Mouse (Mus musculus) hindbrain, embryonic 16.5 days (tissue): ENCODE measurements around the gene A430078G23Rik. TPM values are rescaled to one million over a fixed set of nuclear protein-coding genes. Genes with fewer than 3 reads are reported as not detected.

Experiments used
- ATAC-seq: fragments of 200-750 bp; cut with Nextera tagmentation; 2 replicates; pipeline ENCODE4 v1.8.0; 2017; ENCODE audit warnings: moderate TSS enrichment, moderate library complexity
- H3K27ac ChIP-seq: fragments of 300-500 bp; sonication (generic); 2 replicates; pipeline ENCODE4 v1.5.1; 2014; ENCODE audit warnings: low read depth, mild to moderate bottlenecking, control low read depth, low read length, moderate library complexity
- H3K27me3 ChIP-seq: fragments of 300-500 bp; sonication (generic); replicated peaks from 2 replicates; pipeline ENCODE4 v1.6.1; 2014; ENCODE audit warnings: low read length; ENCODE audit not compliant: control insufficient read depth, insufficient read depth
- H3K36me3 ChIP-seq: fragments of 300-500 bp; sonication (generic); 2 replicates; pipeline ENCODE4 v1.6.1; 2014; ENCODE audit warnings: mild to moderate bottlenecking, low read length, moderate library complexity, mixed read lengths; ENCODE audit not compliant: control insufficient read depth, insufficient read depth
- H3K4me1 ChIP-seq: fragments of 300-500 bp; sonication (generic); 2 replicates; pipeline ENCODE4 v1.6.1; 2014; ENCODE audit warnings: low read depth, low read length; ENCODE audit not compliant: control insufficient read depth, insufficient read depth
- H3K4me2 ChIP-seq: fragments of 300-500 bp; sonication (generic); 2 replicates; pipeline ENCODE4 v1.6.1; 2014; ENCODE audit warnings: mild to moderate bottlenecking, low read length, control low read depth, moderate library complexity
- H3K4me3 ChIP-seq: fragments of 300-500 bp; sonication (generic); 2 replicates; pipeline ENCODE4 v1.5.1; 2014; ENCODE audit warnings: mild to moderate bottlenecking, low read length, control low read depth, moderate library complexity
- H3K9ac ChIP-seq: fragments of 300-500 bp; sonication (generic); 2 replicates; pipeline ENCODE4 v1.6.1; 2014; ENCODE audit warnings: low read depth, mild to moderate bottlenecking, control low read depth, low read length, moderate library complexity
- H3K9me3 ChIP-seq: fragments of 300-500 bp; sonication (generic); 2 replicates; pipeline ENCODE4 v1.6.1; 2014; ENCODE audit warnings: mild to moderate bottlenecking, low read length, moderate library complexity; ENCODE audit not compliant: control insufficient read depth
- WGBS: fragments of 180-500 bp; shearing (Covaris S2); extraction: QIAGEN DNeasy Blood & Tissue Kit; methylation state at CpG from one replicate; pipeline ENCODE4 v1.1.7; 2014; 5-methylcytosine and 5-hydroxymethylcytosine counted together
- polyA plus RNA-seq: library from polyadenylated mRNA; unstranded; fragments of >200 nt; fragmentation: Nextera tagmentation; extraction: Ambion mirVana; gene quantifications from 2 replicates; pipeline ENCODE4 v1.2.1, GENCODE M21; 2015

The A430078G23Rik gene
- polyA plus RNA-seq, 1 experiment from 2014 or later = not detected

GRCm38 (mm10) chr8:3358060-3358459 lies 4.8 kb downstream of the A430078G23Rik start:
- no peaks in the 10 kb centered on the region for H3K27me3 ChIP-seq
- H3K4me3 ChIP-seq = no peak overlapping the region
- H3K9ac ChIP-seq = no peak overlapping the region
- no peaks in the 10 kb centered on the region for H3K9me3 ChIP-seq
- 7% methylated on average over 4 of the region's 4 CpGs for WGBS
- H3K27ac ChIP-seq = no peak overlapping the region
- H3K4me2 ChIP-seq = no peak overlapping the region
- ATAC-seq = peak; percentile 68
- no peaks in the 10 kb centered on the region for H3K36me3 ChIP-seq
- no peaks in the 10 kb centered on the region for H3K4me1 ChIP-seq

GRCm38 (mm10) chr8:3367086-3367485 lies 13.9 kb downstream of the A430078G23Rik start:
- 83% methylated on average over 5 of the region's 5 CpGs for WGBS
- Histone ChIP-seq H3K27me3 (no peaks in the 10 kb centered on the region), H3K4me2 (no peak overlapping the region)

GRCm38 (mm10) chr8:3368091-3368490 lies 14.9 kb downstream of the A430078G23Rik start:
- Histone ChIP-seq H3K9ac (no peak overlapping the region), H3K27ac (no peak overlapping the region), H3K4me3 (no peak overlapping the region), H3K9me3 (no peaks in the 10 kb centered on the region), H3K4me1 (no peaks in the 10 kb centered on the region), H3K4me2 (no peak overlapping the region), H3K27me3 (no peaks in the 10 kb centered on the region), H3K36me3 (no peaks in the 10 kb centered on the region)
- WGBS = 83% methylated on average over 1 of the region's 1 CpGs
- ATAC-seq = no peak

More at GRCm38 (mm10) chr8:3367086-3367485, 13.9 kb downstream of the A430078G23Rik start:
- 0 out of 2 replicates have a peak, but pooled peaks have one; percentile 42 for ATAC-seq
- Histone ChIP-seq H3K27ac (no peak overlapping the region), H3K9me3 (no peaks in the 10 kb centered on the region), H3K4me3 (no peak overlapping the region), H3K4me1 (no peaks in the 10 kb centered on the region), H3K9ac (no peak overlapping the region), H3K36me3 (no peaks in the 10 kb centered on the region)

- H3K4me2 ChIP-seq = no peak overlapping the region
- H3K27ac ChIP-seq = no peak overlapping the region
- no peaks in the 10 kb centered on the region for H3K4me1 ChIP-seq
- H3K9me3 ChIP-seq = no peaks in the 10 kb centered on the region
- no peaks in the 10 kb centered on the region for H3K27me3 ChIP-seq
- H3K4me3 ChIP-seq = no peak overlapping the region
- no peak overlapping the region for H3K9ac ChIP-seq
- H3K36me3 ChIP-seq = no peaks in the 10 kb centered on the region
- no peak for ATAC-seq
These were observed 22.5 kb downstream of the A430078G23Rik start for GRCm38 (mm10) chr8:3375748-3376147.

GRCm38 (mm10) chr8:3376641-3377274 lies 23.5 kb downstream of the A430078G23Rik start:
- 66% methylated on average over 11 of the region's 11 CpGs for whole genome bisulfite sequencing
- Histone ChIP-seq H3K4me3 (no peak overlapping the region), H3K4me2 (no peak overlapping the region), H3K27ac (no peak overlapping the region), H3K36me3 (no peaks in the 10 kb centered on the region), H3K9ac (no peak overlapping the region), H3K9me3 (no peaks in the 10 kb centered on the region), H3K27me3 (no peaks in the 10 kb centered on the region), H3K4me1 (no peaks in the 10 kb centered on the region)
- ATAC-seq = no peak

- Histone ChIP-seq H3K4me3 (no peak overlapping the region), H3K4me1 (peaks cover 2% of the 10 kb centered on the region), H3K27me3 (no peaks in the 10 kb centered on the region), H3K9ac (no peak overlapping the region), H3K27ac (no peak overlapping the region), H3K36me3 (no peaks in the 10 kb centered on the region), H3K9me3 (no peaks in the 10 kb centered on the region), H3K4me2 (no peak overlapping the region)
- ATAC-seq = no peak
- WGBS = 40% methylated on average over 6 of the region's 6 CpGs
These were observed 34.1 kb downstream of the A430078G23Rik start for GRCm38 (mm10) chr8:3387286-3387685.

- Histone ChIP-seq H3K4me3 (no peak overlapping the region), H3K9ac (no peak overlapping the region), H3K4me1 (peaks cover 7% of the 10 kb centered on the region), H3K27ac (no peak overlapping the region), H3K36me3 (no peaks in the 10 kb centered on the region), H3K27me3 (no peaks in the 10 kb centered on the region), H3K4me2 (no peak overlapping the region), H3K9me3 (no peaks in the 10 kb centered on the region)
- WGBS = 75% methylated on average over 9 of the region's 9 CpGs
- ATAC-seq = no peak
These were observed 35.5 kb downstream of the A430078G23Rik start for GRCm38 (mm10) chr8:3388591-3389338.

- Histone ChIP-seq H3K27me3 (no peaks in the 10 kb centered on the region), H3K4me2 (no peak overlapping the region), H3K9ac (no peak overlapping the region), H3K27ac (no peak overlapping the region), H3K4me1 (peaks cover 12% of the 10 kb centered on the region), H3K36me3 (no peaks in the 10 kb centered on the region), H3K4me3 (no peak overlapping the region), H3K9me3 (no peaks in the 10 kb centered on the region)
- 93% methylated on average over 1 of the region's 1 CpGs for WGBS
- no peak for ATAC-seq
These were observed 36.3 kb downstream of the A430078G23Rik start for GRCm38 (mm10) chr8:3389506-3389905.

GRCm38 (mm10) chr8:3392293-3392692 lies 39.1 kb downstream of the A430078G23Rik start:
- 54% methylated on average over 4 of the region's 4 CpGs for WGBS
- H3K36me3 ChIP-seq = no peaks in the 10 kb centered on the region

More at GRCm38 (mm10) chr8:3392293-3392692, 39.1 kb downstream of the A430078G23Rik start:
- peaks cover 12% of the 10 kb centered on the region for H3K4me1 ChIP-seq
- ATAC-seq = no peak
- H3K9me3 ChIP-seq = no peaks in the 10 kb centered on the region
- H3K9ac ChIP-seq = peak overlapping the region; percentile 85
- H3K4me2 ChIP-seq = peak overlapping the region; percentile 86
- H3K27ac ChIP-seq = no peak overlapping the region
- H3K4me3 ChIP-seq = peak overlapping the region; percentile 90
- no peaks in the 10 kb centered on the region for H3K27me3 ChIP-seq
